Mouse (Mus musculus): Measurements from ENCODE around the gene Tmprss5. TPM values are rescaled to one million over a fixed set of nuclear protein-coding genes. Genes with fewer than 3 reads are reported as not detected.

Gene Tmprss5
- polyA plus RNA-seq, 1 experiment from 2014 or later = 0.32 TPM

DNA sequence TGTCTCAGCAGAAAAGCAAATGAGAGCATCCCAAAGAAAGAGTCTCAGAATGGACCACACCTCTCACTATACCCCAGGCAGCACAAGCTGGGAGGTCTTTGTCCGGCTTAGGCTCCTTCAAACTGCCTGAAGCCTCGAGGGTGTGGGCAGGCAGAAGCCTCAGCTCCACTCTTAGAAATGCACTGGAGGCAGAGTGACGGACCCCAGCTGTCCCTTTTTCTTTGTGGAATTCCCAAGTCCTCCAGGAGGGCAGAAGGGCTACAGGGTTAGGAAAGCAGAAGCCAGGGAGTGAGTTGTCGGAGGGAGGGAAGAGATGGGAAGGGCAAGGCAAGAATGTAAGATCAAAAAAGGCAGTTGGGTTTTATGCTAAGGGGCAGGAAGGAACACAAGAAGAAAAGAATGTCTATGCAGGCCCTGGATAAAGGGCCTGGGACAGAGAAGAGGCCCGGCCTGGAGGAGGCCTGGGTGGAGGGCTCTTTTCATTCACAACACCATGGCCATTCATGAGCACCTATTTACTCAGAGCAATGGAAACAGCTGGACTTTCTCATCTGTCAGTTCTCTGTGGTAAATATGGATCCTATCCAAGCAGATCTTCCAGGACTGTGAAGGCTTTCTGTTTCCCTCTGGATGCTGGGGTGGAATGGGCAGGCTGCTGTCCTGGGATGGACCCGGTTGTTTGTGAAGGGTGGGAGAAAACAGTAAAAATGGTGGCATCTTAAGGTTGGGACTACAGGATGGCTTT is 29.6 kb downstream of the Tmprss5 start:
- Histone ChIP-seq H3K9ac (no peak overlapping the region), H3K4me3 (no peak overlapping the region), H3K4me1 (no peaks in the 10 kb centered on the region), H3K4me2 (no peak overlapping the region), H3K36me3 (no peaks in the 10 kb centered on the region), H3K9me3 (no peaks in the 10 kb centered on the region), H3K27me3 (no peaks in the 10 kb centered on the region), H3K27ac (no peak overlapping the region)
- WGBS = 71% methylated on average over 6 of the region's 6 CpGs
- no peak for ATAC-seq (ENCODE audit: insufficient number of reproducible peaks, low FRiP score, low TSS enrichment, low read depth)

GRCm38 (mm10) chr9:49111296-49111695 is 30.2 kb downstream of the Tmprss5 start:
- WGBS = 82% methylated on average over 5 of the region's 5 CpGs
- H3K4me1 ChIP-seq = no peaks in the 10 kb centered on the region
- H3K36me3 ChIP-seq = no peaks in the 10 kb centered on the region
- no peak for ATAC-seq (ENCODE audit: insufficient number of reproducible peaks, low FRiP score, low TSS enrichment, low read depth)
- no peak overlapping the region for H3K4me2 ChIP-seq
- H3K27me3 ChIP-seq = no peaks in the 10 kb centered on the region
- no peak overlapping the region for H3K27ac ChIP-seq
- no peak overlapping the region for H3K4me3 ChIP-seq
- no peak overlapping the region for H3K9ac ChIP-seq
- H3K9me3 ChIP-seq = no peaks in the 10 kb centered on the region

GRCm38 (mm10) chr9:49118271-49118825 is 37.3 kb downstream of the Tmprss5 start:
- Histone ChIP-seq H3K4me3 (no peak overlapping the region), H3K27me3 (no peaks in the 10 kb centered on the region), H3K4me1 (no peaks in the 10 kb centered on the region), H3K9me3 (no peaks in the 10 kb centered on the region), H3K36me3 (no peaks in the 10 kb centered on the region), H3K9ac (no peak overlapping the region), H3K27ac (no peak overlapping the region), H3K4me2 (no peak overlapping the region)
- ATAC-seq (ENCODE audit: insufficient number of reproducible peaks, low FRiP score, low TSS enrichment, low read depth) = no peak
- WGBS = 27% methylated on average over 3 of the region's 3 CpGs

GRCm38 (mm10) chr9:49119759-49120158 is 38.7 kb downstream of the Tmprss5 start:
- 71% methylated on average over 4 of the region's 4 CpGs for WGBS
- no peak for ATAC-seq (ENCODE audit: insufficient number of reproducible peaks, low FRiP score, low TSS enrichment, low read depth)
- no peak overlapping the region for H3K9ac ChIP-seq
- no peaks in the 10 kb centered on the region for H3K4me1 ChIP-seq
- H3K9me3 ChIP-seq = no peaks in the 10 kb centered on the region
- no peak overlapping the region for H3K4me2 ChIP-seq
- no peak overlapping the region for H3K4me3 ChIP-seq
- no peak overlapping the region for H3K27ac ChIP-seq
- H3K27me3 ChIP-seq = no peaks in the 10 kb centered on the region
- no peaks in the 10 kb centered on the region for H3K36me3 ChIP-seq

DNA sequence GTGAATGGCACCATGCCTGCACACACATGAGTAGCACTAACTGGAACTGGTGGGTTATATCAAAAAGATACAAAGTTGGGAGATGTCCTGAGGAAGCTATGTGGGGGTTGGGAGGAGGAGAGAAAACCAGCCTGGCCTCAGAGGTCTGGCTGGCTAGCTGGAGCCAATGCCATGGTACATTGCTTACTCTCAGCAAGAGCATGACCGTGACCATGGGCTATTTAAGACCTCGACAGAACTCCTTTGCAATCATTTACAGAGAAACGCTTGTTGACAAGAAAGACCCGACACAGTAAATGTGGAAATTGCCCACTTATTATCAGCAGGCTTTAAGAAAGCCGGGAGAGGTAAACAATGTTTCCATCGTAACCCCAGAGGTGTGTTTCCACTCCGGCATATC is 44.6 kb downstream of the Tmprss5 start:
- no peak for ATAC-seq (ENCODE audit: insufficient number of reproducible peaks, low FRiP score, low TSS enrichment, low read depth)
- 59% methylated on average over 7 of the region's 7 CpGs for WGBS

DNA sequence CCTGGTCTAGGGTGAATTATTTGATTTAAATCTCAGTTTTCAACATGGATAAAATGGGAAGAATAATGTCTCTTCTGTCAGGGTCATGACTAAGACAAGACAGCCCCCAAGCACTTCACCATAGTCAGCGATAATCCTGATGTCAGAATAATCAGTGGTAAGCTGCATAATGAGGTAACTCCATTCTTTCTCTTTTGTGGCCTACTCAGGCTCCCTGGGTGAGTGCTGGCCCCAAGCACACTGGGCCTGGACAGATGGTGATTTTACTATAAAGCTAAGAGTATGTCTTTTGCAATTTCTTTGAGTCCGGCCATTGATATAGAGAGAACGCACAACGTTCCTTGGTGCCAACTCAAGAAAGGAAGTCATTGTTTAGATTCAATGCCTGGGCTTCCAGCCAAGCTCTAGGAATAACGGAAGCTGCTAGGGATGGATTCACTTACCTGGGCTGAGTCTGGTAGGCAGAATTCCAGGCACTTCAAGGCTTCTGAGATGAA is 49.5 kb downstream of the Tmprss5 start:
- Histone ChIP-seq H3K4me1 (no peaks in the 10 kb centered on the region), H3K9me3 (no peaks in the 10 kb centered on the region), H3K4me2 (no peak overlapping the region), H3K9ac (no peak overlapping the region), H3K4me3 (no peak overlapping the region), H3K36me3 (no peaks in the 10 kb centered on the region), H3K27me3 (no peaks in the 10 kb centered on the region), H3K27ac (no peak overlapping the region)
- WGBS = 72% methylated on average over 5 of the region's 5 CpGs
- no peak for ATAC-seq (ENCODE audit: insufficient number of reproducible peaks, low FRiP score, low TSS enrichment, low read depth)

More for the DNA sequence above, 44.6 kb downstream of the Tmprss5 start:
- Histone ChIP-seq H3K27ac (no peak overlapping the region), H3K27me3 (no peaks in the 10 kb centered on the region), H3K4me3 (no peak overlapping the region), H3K4me2 (no peak overlapping the region), H3K36me3 (no peaks in the 10 kb centered on the region), H3K4me1 (no peaks in the 10 kb centered on the region), H3K9ac (no peak overlapping the region), H3K9me3 (no peaks in the 10 kb centered on the region)

DNA sequence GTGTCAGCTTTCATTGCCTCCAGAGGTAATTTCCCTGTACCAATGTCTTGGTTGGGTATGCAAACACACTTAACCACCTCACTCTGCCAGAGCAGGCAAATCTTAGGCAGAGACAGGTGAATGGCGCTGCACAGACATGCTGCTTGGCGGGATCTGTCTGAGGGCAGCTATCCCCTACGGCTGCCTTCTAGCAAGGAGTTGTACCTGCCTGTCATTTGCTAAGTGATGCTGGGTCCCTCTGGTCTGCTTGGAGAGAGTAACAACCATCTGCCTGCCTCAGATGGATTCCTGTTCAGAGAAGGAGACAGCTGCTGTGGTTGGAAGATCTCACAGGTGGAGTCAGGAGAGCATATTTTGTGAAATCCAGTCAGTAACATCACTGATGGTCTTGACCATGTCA is 62.8 kb downstream of the Tmprss5 start:
- H3K4me1 ChIP-seq = no peaks in the 10 kb centered on the region
- 60% methylated on average over 3 of the region's 3 CpGs for WGBS
- H3K27ac ChIP-seq = no peak overlapping the region
- H3K4me2 ChIP-seq = no peak overlapping the region
- no peaks in the 10 kb centered on the region for H3K36me3 ChIP-seq
- no peak for ATAC-seq (ENCODE audit: insufficient number of reproducible peaks, low FRiP score, low TSS enrichment, low read depth)
- no peaks in the 10 kb centered on the region for H3K27me3 ChIP-seq
- no peak overlapping the region for H3K4me3 ChIP-seq
- no peak overlapping the region for H3K9ac ChIP-seq
- no peaks in the 10 kb centered on the region for H3K9me3 ChIP-seq

GRCm38 (mm10) chr9:49145776-49146175 is 64.7 kb downstream of the Tmprss5 start:
- no peaks in the 10 kb centered on the region for H3K9me3 ChIP-seq
- no peak overlapping the region for H3K4me3 ChIP-seq
- 79% methylated on average over 8 of the region's 8 CpGs for WGBS
- H3K9ac ChIP-seq = no peak overlapping the region
- ATAC-seq (ENCODE audit: insufficient number of reproducible peaks, low FRiP score, low TSS enrichment, low read depth) = no peak
- H3K27me3 ChIP-seq = no peaks in the 10 kb centered on the region
- H3K4me1 ChIP-seq = no peaks in the 10 kb centered on the region
- no peak overlapping the region for H3K4me2 ChIP-seq
- no peak overlapping the region for H3K27ac ChIP-seq
- H3K36me3 ChIP-seq = no peaks in the 10 kb centered on the region

- no peak for ATAC-seq (ENCODE audit: insufficient number of reproducible peaks, low FRiP score, low TSS enrichment, low read depth)
- Histone ChIP-seq H3K9ac (no peak overlapping the region), H3K9me3 (no peaks in the 10 kb centered on the region), H3K4me2 (no peak overlapping the region), H3K27me3 (no peaks in the 10 kb centered on the region), H3K4me1 (no peaks in the 10 kb centered on the region), H3K27ac (no peak overlapping the region), H3K4me3 (no peak overlapping the region), H3K36me3 (no peaks in the 10 kb centered on the region)
- WGBS = 61% methylated on average over 3 of the region's 3 CpGs
Observed at GRCm38 (mm10) chr9:49147031-49147430, 66.0 kb downstream of the Tmprss5 start.

Other genes with a start within 250 kb of the Tmprss5 start
- 5.7 and 6.3 TPM in 2 replicates for gene Zbtb16, start 245.0 kb upstream of the Tmprss5 start, polyA plus RNA-seq (2015; fragmentation: Nextera tagmentation; extraction: Ambion mirVana)
- 0.54 and 0.56 TPM in 2 replicates for gene Htr3a, start 170.2 kb upstream of the Tmprss5 start, polyA plus RNA-seq (2015; fragmentation: Nextera tagmentation; extraction: Ambion mirVana)
- not detected in 2 replicates for gene Htr3b, start 116.3 kb upstream of the Tmprss5 start, polyA plus RNA-seq (2015; fragmentation: Nextera tagmentation; extraction: Ambion mirVana)
- gene Usp28, start 95.9 kb upstream of the Tmprss5 start, polyA plus RNA-seq (2015; fragmentation: Nextera tagmentation; extraction: Ambion mirVana) = 27.5 and 34.6 TPM in 2 replicates
- 36.7 and 37.1 TPM in 2 replicates for gene Zw10, start 25.6 kb upstream of the Tmprss5 start, polyA plus RNA-seq (2015; fragmentation: Nextera tagmentation; extraction: Ambion mirVana)
- gene Gm4894, start 169.3 kb downstream of the Tmprss5 start, polyA plus RNA-seq (2015; fragmentation: Nextera tagmentation; extraction: Ambion mirVana) = not detected in 2 replicates

All from limb, embryonic 15.5 days (tissue).